Mouse (Mus musculus): Measurements from ENCODE around the gene Smim5. TPM values are rescaled to one million over a fixed set of nuclear protein-coding genes. Genes with fewer than 3 reads are reported as not detected.
A peak's percentile ranks its signal among the peaks of the same experiment; 100 is the strongest.

The Smim5 gene
- polyA plus RNA-seq, 1 experiment from 2014 or later: 19.6 TPM

DNA sequence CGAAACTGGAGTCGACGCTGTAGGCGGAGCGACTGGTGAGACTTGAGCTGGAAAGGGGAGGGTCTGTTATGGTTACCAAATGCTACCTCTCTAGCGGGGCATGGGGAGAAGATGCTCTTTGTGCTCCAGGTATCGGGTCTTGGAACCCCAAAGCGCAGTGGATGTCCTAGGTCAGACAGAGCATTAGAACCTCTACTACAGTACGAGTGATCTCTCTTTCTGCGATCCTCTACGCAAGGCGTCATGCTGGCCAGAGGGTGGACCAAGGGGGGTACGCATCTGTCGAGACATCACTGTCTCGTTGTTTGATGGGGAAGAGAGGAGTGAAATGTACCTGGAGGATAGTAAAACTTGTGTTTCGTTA, 34.0 kb downstream of the Smim5 start:
- H3K27ac ChIP-seq: peak overlapping the region; percentile 3; the same call in 1 of the 2 replicates
- peaks cover 26% of the 10 kb centered on the region for H3K4me1 ChIP-seq
- H3K9me3 ChIP-seq: no peaks in the 10 kb centered on the region
- H3K9ac ChIP-seq: peak overlapping the region; percentile 57
- peak overlapping the region; percentile 79 for H3K4me2 ChIP-seq
- H3K4me3 ChIP-seq: peak overlapping the region; percentile 61
- WGBS: under 1% methylated on average over 16 of the region's 16 CpGs
- H3K27me3 ChIP-seq: no peaks in the 10 kb centered on the region
- 0 out of 2 replicates have a peak, but pooled peaks have one; percentile 22 for ATAC-seq (ENCODE audit: insufficient number of reproducible peaks, low FRiP score, low TSS enrichment, low read depth)
- H3K36me3 ChIP-seq: peaks cover 37% of the 10 kb centered on the region

DNA sequence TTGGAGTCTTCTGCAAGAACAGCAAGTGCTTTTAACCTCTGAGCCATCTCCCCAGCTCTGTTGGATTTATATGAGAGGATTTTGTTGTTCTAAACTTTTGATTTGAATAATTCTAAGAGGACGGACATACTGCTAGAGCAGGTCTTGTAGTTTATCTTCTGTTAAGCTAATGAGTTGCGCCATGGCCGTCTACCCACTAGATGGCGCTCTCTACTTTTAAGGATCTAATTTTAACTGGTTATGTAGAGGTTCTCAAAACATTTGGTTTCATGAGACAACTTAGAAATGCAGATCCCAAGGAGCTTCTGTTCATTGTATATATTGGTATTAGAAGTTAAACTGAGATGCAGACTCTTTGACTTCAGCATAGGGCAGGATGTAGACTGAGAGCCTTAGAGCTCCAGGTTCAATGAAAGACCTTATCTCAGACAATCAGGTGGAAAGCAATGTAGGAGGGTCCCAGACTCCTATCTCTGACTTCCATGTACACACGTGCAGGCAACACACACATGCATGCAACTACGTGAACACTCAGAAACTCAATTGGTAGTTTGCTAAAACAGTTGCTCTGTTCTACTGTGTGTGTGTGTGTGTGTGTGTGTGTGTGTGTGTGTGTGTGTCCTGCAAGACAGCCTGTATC, 40.0 kb downstream of the Smim5 start:
- Histone ChIP-seq H3K4me2 (no peak overlapping the region), H3K4me3 (no peak overlapping the region), H3K4me1 (peaks cover 2% of the 10 kb centered on the region), H3K9ac (no peak overlapping the region), H3K9me3 (no peaks in the 10 kb centered on the region), H3K27me3 (no peaks in the 10 kb centered on the region), H3K27ac (no peak overlapping the region), H3K36me3 (peaks cover 80% of the 10 kb centered on the region)
- WGBS: 38% methylated on average over 6 of the region's 6 CpGs
- no peak for ATAC-seq (ENCODE audit: insufficient number of reproducible peaks, low FRiP score, low TSS enrichment, low read depth)

DNA sequence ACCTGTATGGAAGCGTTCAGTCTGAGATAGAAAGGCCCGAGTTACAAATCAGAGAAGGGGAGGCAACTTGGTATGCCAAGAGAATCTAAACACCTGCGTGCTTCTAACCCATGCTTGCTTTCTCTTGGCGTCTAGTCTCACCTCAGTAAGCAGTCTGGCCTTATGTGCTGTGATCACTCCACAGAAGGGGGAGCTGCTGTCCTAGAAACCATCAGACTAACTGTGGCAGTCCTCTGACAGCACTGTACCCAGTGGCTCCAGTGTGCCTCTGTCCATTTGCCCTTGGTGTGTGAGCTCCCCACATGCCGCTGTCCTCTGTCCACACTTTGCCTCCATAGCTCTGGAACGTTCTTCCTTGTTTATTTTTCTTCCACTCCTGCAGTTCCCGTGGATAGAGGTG, 42.2 kb downstream of the Smim5 start:
- no peak overlapping the region for H3K9ac ChIP-seq
- no peak overlapping the region for H3K4me3 ChIP-seq
- no peaks in the 10 kb centered on the region for H3K27me3 ChIP-seq
- H3K4me1 ChIP-seq: peaks cover 6% of the 10 kb centered on the region; the same call in 1 of the 2 replicates
- WGBS: 86% methylated on average over 7 of the region's 7 CpGs
- H3K9me3 ChIP-seq: no peaks in the 10 kb centered on the region
- ATAC-seq (ENCODE audit: insufficient number of reproducible peaks, low FRiP score, low TSS enrichment, low read depth): no peak
- H3K4me2 ChIP-seq: no peak overlapping the region
- H3K36me3 ChIP-seq: peaks cover 81% of the 10 kb centered on the region
- H3K27ac ChIP-seq: no peak overlapping the region

DNA sequence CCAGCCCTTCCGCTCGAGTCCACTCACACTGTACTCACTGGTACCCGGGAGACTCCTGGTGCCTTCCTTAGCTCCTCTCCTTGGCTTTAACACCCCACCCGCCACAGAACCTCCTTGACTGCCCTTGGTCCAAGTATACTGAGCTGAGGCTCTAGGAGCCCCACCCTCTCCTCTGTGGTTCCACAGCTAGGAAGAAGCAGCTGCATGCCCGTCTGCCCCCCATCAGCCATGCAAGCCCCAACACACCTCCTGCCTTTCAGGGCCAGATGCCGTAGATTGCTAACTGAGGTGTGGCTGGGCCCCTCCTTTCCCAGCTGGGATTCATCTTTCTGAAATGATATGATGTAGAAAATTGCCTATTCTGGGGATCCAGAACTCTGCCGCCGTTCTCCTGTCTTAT, 45.5 kb downstream of the Smim5 start:
- no peak overlapping the region for H3K9ac ChIP-seq
- H3K4me3 ChIP-seq: no peak overlapping the region
- no peaks in the 10 kb centered on the region for H3K27me3 ChIP-seq
- H3K36me3 ChIP-seq: peaks cover 77% of the 10 kb centered on the region
- no peaks in the 10 kb centered on the region for H3K9me3 ChIP-seq
- no peak for ATAC-seq (ENCODE audit: insufficient number of reproducible peaks, low FRiP score, low TSS enrichment, low read depth)
- 80% methylated on average over 8 of the region's 8 CpGs for WGBS
- peaks cover 12% of the 10 kb centered on the region for H3K4me1 ChIP-seq
- peak overlapping the region; percentile 77 for H3K27ac ChIP-seq
- no peak overlapping the region for H3K4me2 ChIP-seq

DNA sequence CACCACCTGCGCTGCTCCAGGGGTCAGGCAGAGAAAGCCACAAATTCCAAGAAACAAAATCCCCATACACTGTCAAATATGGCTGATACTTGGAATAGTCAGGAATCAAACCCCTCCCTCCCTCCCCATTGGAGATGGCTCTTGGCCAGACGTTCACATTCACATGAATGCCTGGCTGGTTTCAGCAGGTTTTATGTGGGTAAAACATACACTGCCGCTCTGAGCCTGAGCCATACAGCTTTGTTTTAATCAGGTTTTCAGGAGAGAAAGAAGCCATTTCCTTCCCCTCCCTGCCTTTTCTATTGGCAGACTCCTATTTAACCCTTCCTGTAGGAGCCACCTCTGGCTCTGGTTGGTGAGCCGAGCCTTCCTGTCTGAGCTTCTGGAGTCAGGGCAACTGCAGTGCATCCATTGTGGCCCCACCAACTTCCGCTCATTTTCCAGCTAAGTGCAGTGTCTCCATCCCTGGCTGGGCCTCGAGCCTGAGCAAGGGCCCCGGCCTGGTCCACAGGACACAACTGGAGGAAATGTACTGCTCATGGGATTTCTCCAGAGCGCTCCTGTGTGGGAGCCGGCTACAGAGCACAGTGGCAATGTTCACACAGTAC, 46.6 kb downstream of the Smim5 start:
- no peak overlapping the region for H3K4me2 ChIP-seq
- no peaks in the 10 kb centered on the region for H3K9me3 ChIP-seq
- H3K27ac ChIP-seq: peak overlapping the region; percentile 77
- H3K9ac ChIP-seq: no peak overlapping the region
- no peaks in the 10 kb centered on the region for H3K27me3 ChIP-seq
- H3K36me3 ChIP-seq: peaks cover 77% of the 10 kb centered on the region
- peaks cover 18% of the 10 kb centered on the region for H3K4me1 ChIP-seq
- ATAC-seq (ENCODE audit: insufficient number of reproducible peaks, low FRiP score, low TSS enrichment, low read depth): peak; percentile 40; the same call in 1 of the 2 replicates
- no peak overlapping the region for H3K4me3 ChIP-seq
- WGBS: 76% methylated on average over 9 of the region's 9 CpGs

DNA sequence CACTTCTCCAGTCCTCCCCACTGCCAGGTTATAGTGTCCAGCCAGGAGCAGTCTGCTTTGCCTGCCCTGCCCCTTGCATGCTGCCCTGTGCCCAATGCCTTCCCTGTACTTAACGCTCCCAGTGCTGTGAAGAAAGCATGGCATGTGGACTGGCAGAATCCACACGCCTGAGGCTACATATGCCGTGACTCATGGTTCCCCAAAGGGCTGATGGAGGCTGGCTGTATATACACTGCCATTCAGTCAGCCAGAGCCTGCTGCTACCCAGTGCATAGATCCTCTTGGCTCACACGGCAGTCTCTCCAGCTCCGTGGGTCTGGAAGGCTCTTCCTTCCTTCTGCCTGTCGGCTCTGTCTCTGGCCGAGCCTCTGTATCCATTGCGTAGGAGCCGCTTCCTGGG, 48.5 kb downstream of the Smim5 start:
- peaks cover 18% of the 10 kb centered on the region for H3K4me1 ChIP-seq
- WGBS: 85% methylated on average over 9 of the region's 9 CpGs
- H3K4me2 ChIP-seq: no peak overlapping the region
- peaks cover 77% of the 10 kb centered on the region for H3K36me3 ChIP-seq
- H3K4me3 ChIP-seq: no peak overlapping the region
- no peak overlapping the region for H3K27ac ChIP-seq
- H3K27me3 ChIP-seq: no peaks in the 10 kb centered on the region
- H3K9me3 ChIP-seq: no peaks in the 10 kb centered on the region
- H3K9ac ChIP-seq: no peak overlapping the region
- ATAC-seq (ENCODE audit: insufficient number of reproducible peaks, low FRiP score, low TSS enrichment, low read depth): no peak

DNA sequence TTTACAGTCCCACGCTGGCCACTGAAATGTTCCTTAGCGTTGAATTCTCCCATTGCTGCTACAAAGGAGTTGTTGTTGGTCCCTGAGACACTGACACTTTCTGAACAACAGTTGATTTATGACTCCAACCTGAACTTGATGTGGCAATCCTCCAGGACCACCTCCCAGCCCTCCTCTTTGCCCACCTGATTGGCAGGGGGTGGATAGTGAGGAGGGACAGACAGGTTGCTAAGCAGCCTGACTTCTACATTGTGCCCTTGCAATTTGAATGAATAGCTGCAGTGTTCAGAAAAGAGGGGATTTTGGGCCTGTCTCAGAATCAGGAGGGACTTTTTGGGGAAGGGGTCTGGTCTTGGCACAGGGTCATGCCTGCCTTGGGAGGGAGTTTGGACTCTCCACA, 51.0 kb downstream of the Smim5 start:
- WGBS: 82% methylated on average over 2 of the region's 2 CpGs
- H3K27ac ChIP-seq: peak overlapping the region; percentile 47; the same call in 1 of the 2 replicates
- no peak for ATAC-seq (ENCODE audit: insufficient number of reproducible peaks, low FRiP score, low TSS enrichment, low read depth)

DNA sequence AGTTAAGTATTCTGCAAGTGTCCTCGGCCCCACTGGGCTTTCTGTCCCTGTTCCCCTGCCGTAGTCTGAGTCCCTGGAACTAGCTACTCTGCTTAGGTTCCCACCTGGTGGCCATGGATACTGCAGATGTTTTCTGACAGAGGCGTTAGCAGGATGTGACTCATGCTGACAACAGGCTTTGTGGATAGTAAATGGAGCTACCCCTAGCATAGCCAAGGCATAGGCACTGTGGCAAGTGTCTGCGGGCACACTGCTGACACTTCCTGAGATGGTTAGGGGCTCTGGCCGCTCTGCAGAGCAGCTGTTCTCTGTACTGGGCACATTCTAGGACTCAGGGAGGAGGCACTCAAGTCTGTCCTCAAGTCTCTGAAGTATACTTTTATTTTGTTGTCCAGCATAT, 54.9 kb downstream of the Smim5 start:
- no peak for ATAC-seq (ENCODE audit: insufficient number of reproducible peaks, low FRiP score, low TSS enrichment, low read depth)
- no peak overlapping the region for H3K4me2 ChIP-seq
- 80% methylated on average over 5 of the region's 5 CpGs for WGBS
- no peak overlapping the region for H3K9ac ChIP-seq
- no peak overlapping the region for H3K4me3 ChIP-seq
- H3K27ac ChIP-seq: no peak overlapping the region; the same call in 1 of the 2 replicates
- H3K4me1 ChIP-seq: peaks cover 21% of the 10 kb centered on the region
- peaks cover 62% of the 10 kb centered on the region for H3K36me3 ChIP-seq
- H3K27me3 ChIP-seq: no peaks in the 10 kb centered on the region
- H3K9me3 ChIP-seq: no peaks in the 10 kb centered on the region

More for the DNA sequence above, 51.0 kb downstream of the Smim5 start:
- Histone ChIP-seq H3K9ac (no peak overlapping the region), H3K27me3 (no peaks in the 10 kb centered on the region), H3K4me1 (peaks cover 29% of the 10 kb centered on the region), H3K4me2 (no peak overlapping the region), H3K9me3 (no peaks in the 10 kb centered on the region), H3K36me3 (peaks cover 77% of the 10 kb centered on the region), H3K4me3 (no peak overlapping the region)

DNA sequence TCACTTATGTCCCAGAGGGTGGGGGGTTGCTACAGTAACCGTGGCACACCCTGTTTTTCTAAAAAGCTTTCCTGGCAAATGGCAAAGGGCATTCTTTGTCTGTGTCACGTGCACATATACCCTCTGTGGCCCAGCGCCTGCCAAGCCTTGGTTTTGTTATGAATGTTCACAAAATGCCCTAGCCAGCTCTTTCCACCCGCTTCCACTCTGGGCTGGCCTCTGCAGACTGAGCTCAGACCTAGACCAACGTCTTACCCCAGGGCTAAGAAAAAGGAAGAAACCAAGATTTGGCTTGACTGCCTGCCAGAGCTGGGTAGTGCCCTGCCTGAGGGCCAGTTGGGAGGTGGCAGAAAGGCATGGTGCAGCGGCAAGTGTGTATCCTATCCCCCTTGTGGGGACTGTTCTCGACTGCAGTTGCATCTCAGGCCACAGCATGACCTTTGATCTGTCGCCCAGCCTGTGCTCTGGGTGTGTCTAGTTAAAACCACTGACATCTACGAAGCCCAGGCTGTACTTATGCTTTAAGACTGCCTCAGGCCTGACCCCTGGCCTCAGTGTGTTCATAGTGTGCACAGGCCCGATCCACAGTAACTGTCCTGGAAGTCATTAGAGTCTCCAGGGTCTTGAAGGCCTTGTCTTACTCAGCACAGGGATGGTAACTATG, 55.6 kb downstream of the Smim5 start:
- ATAC-seq (ENCODE audit: insufficient number of reproducible peaks, low FRiP score, low TSS enrichment, low read depth): peak; percentile 33
- Histone ChIP-seq H3K9ac (no peak overlapping the region), H3K27ac (0 out of 2 replicates have a peak overlapping the region, but pooled peaks have one; percentile 38), H3K27me3 (no peaks in the 10 kb centered on the region), H3K9me3 (no peaks in the 10 kb centered on the region), H3K36me3 (peaks cover 67% of the 10 kb centered on the region), H3K4me3 (no peak overlapping the region), H3K4me1 (peaks cover 15% of the 10 kb centered on the region), H3K4me2 (no peak overlapping the region)
- 63% methylated on average over 10 of the region's 10 CpGs for WGBS

Other genes with a start within 250 kb of the Smim5 start
- gene Grb2, start 191.4 kb upstream of the Smim5 start, polyA plus RNA-seq (2015; fragmentation: Nextera tagmentation; extraction: Ambion mirVana): 87.7 and 93.9 TPM in 2 replicates
- 23.6 and 28.1 TPM in 2 replicates for gene Tmem94, start 134.5 kb upstream of the Smim5 start, polyA plus RNA-seq (2015; fragmentation: Nextera tagmentation; extraction: Ambion mirVana)
- gene Caskin2, start 86.3 kb upstream of the Smim5 start, polyA plus RNA-seq (2015; fragmentation: Nextera tagmentation; extraction: Ambion mirVana): 16.5 and 17.9 TPM in 2 replicates
- gene Tsen54, start 85.2 kb upstream of the Smim5 start, polyA plus RNA-seq (2015; fragmentation: Nextera tagmentation; extraction: Ambion mirVana): 29.5 and 31.3 TPM in 2 replicates
- gene Llgl2, start 75.9 kb upstream of the Smim5 start, polyA plus RNA-seq (2015; fragmentation: Nextera tagmentation; extraction: Ambion mirVana): 22.4 and 23.1 TPM in 2 replicates
- gene Myo15b, start 41.6 kb upstream of the Smim5 start, polyA plus RNA-seq (2015; fragmentation: Nextera tagmentation; extraction: Ambion mirVana): 0.47 TPM in 2 replicates
- 1.0 and 1.7 TPM in 2 replicates for gene Smim6, start 12.1 kb downstream of the Smim5 start, polyA plus RNA-seq (2015; fragmentation: Nextera tagmentation; extraction: Ambion mirVana)
- gene Sap30bp, start 33.3 kb downstream of the Smim5 start, polyA plus RNA-seq (2015; fragmentation: Nextera tagmentation; extraction: Ambion mirVana): 31.3 and 36.1 TPM in 2 replicates
- gene Recql5, start 33.5 kb downstream of the Smim5 start, polyA plus RNA-seq (2015; fragmentation: Nextera tagmentation; extraction: Ambion mirVana): 17.0 and 17.6 TPM in 2 replicates
- gene Itgb4, start 74.7 kb downstream of the Smim5 start, polyA plus RNA-seq (2015; fragmentation: Nextera tagmentation; extraction: Ambion mirVana): 14.7 and 15.7 TPM in 2 replicates
- gene Galk1, start 112.8 kb downstream of the Smim5 start, polyA plus RNA-seq (2015; fragmentation: Nextera tagmentation; extraction: Ambion mirVana): 174 and 194 TPM in 2 replicates
- gene H3f3b, start 128.0 kb downstream of the Smim5 start, polyA plus RNA-seq (2015; fragmentation: Nextera tagmentation; extraction: Ambion mirVana): 1,660 and 1,740 TPM in 2 replicates
- 34.7 and 35.1 TPM in 2 replicates for gene Unk, start 130.4 kb downstream of the Smim5 start, polyA plus RNA-seq (2015; fragmentation: Nextera tagmentation; extraction: Ambion mirVana)
- 6.5 and 8.8 TPM in 2 replicates for gene Unc13d, start 178.0 kb downstream of the Smim5 start, polyA plus RNA-seq (2015; fragmentation: Nextera tagmentation; extraction: Ambion mirVana)
- gene Wbp2, start 187.0 kb downstream of the Smim5 start, polyA plus RNA-seq (2015; fragmentation: Nextera tagmentation; extraction: Ambion mirVana): 61.6 and 75.5 TPM in 2 replicates
- 31.2 and 42.4 TPM in 2 replicates for gene Trim47, start 227.2 kb downstream of the Smim5 start, polyA plus RNA-seq (2015; fragmentation: Nextera tagmentation; extraction: Ambion mirVana)
- 4.1 and 4.5 TPM in 2 replicates for gene Trim65, start 231.2 kb downstream of the Smim5 start, polyA plus RNA-seq (2015; fragmentation: Nextera tagmentation; extraction: Ambion mirVana)
- 83.9 and 85.5 TPM in 2 replicates for gene Mrpl38, start 238.9 kb downstream of the Smim5 start, polyA plus RNA-seq (2015; fragmentation: Nextera tagmentation; extraction: Ambion mirVana)